Mouse (Mus musculus): ENCODE results near the gene Vps52.

The Vps52 gene

DNA sequence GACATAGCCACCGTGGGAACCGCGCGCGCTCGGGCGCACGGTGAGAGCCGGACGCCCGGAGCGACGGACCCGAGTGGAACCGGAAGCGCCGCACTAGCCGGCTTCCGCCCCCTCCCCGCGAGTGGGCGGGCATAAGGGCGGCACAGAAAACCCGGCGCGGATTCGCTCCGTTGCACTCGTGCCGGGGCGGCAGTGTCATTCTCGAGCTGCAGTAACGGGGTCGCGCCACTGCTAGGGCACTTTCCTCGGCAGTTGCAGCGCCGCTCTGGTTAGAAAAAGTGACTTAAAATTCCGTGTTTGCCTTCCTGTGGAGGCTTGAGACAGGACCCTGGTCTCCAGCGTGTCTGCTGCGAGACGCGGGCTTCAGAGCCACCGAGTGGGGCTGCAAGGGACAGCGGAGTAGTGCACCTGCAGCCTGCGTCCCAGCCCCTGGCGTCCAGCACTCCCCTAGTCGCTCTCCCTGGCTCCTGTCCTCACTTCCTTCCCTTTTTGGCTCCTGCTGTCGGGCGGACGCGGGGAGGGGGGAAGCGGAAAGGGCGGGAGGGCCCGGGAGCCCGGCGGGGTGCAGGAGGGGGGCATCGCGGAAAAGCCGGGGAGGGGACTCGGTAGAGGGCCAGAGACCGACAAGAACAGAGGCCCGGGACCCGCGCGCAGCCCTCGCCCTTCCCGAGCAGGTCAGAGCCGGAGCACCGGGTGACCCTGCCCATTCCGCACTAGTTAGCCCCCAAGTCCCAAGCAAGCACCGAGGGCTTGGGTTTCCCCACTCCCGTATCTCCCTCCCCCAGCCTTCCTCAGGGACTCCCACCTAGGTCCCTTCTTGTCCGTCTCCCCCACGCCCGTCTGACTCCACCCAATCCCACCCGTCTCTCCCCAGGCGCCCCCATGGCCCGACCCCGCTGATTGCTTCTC is 26.0 kb upstream of the Vps52 start, which contains the start of gene Rgl2:
Rgl2 (plus strand) TSS at position 173 of the 909 bp plus-strand sequence.
- ChIA-PET CTCF (interaction anchor here in 1 of 4 experiments (0.6 to 2.4 kb wide), 4 partner anchors 11 to 409 kb away, joined by 3 to 6 read pairs (median 4); partner anchors contain the start of genes Rps18 and Vps52), POLR2A (interaction anchor here in 3 of 4 experiments (0.6 to 20.4 kb wide), 29 partner anchors 8 to 169 kb away, joined by 3 to 528 read pairs (median 5); partner anchors contain the start of genes B3galt4 (in 3 of the 3), Rps18 (in 3 of the 3), Tapbp (in 3 of the 3) and Vps52 (in 3 of the 3))

DNA sequence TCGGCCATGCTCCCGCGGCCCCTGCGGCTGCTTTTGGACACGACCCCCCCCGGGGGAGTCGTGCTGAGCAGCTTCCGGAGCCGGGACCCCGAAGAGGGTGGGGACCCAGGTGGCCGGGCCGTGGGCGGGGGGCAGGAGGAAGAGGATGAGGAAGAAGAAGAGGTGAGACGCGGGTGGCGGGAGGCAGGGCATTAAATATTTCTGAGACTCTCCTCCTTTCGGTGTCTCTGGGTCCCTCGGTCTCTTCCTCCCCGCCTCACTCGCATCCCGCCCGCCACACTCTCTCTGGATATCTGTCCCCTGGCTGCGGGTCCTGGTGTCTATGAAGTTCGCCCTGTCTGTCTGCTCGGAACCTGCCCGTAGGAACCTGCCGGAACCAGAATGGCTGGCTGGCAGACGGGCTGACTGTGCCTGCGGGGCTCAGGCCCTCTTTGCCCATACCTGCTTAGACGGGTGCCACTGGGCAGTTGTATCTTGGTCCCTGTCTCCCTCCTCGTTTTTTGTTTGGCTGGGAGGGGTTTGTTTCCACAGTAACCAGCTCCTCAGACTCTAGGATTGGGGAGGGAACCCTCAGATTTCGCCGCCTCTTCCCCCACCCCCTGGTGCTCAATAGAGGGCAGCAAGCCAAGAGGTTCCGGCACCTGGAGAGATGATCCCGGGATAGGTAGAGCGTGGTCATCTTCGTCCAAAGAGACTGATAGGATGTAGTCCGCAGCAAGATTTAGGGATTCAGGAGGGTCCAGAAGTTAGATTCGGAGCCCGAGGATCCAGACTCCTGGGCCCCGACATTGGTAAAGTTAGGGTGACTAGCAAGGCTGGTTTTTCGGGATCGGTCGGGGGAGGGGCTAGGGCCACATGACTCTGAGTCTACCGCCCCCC is 25.1 kb upstream of the Vps52 start:
- ChIA-PET CTCF (interaction anchor here in 3 of 4 experiments (0.6 to 2.4 kb wide), 15 partner anchors 9 to 531 kb away, joined by 3 to 8 read pairs (median 3); partner anchors contain the start of genes Wdr46 (in 2 of the 3), Cd320 (in 1 of the 3), Pfdn6 (in 1 of the 3) and Rps18 (in 1 of the 3)), POLR2A (interaction anchor here in 3 of 4 experiments (0.6 to 20.4 kb wide), 40 partner anchors 10 to 1034 kb away, joined by 3 to 528 read pairs (median 4); partner anchors contain the start of genes B3galt4 (in 3 of the 3), Rps18 (in 3 of the 3), Vps52 (in 3 of the 3) and Daxx (in 2 of the 3))

DNA sequence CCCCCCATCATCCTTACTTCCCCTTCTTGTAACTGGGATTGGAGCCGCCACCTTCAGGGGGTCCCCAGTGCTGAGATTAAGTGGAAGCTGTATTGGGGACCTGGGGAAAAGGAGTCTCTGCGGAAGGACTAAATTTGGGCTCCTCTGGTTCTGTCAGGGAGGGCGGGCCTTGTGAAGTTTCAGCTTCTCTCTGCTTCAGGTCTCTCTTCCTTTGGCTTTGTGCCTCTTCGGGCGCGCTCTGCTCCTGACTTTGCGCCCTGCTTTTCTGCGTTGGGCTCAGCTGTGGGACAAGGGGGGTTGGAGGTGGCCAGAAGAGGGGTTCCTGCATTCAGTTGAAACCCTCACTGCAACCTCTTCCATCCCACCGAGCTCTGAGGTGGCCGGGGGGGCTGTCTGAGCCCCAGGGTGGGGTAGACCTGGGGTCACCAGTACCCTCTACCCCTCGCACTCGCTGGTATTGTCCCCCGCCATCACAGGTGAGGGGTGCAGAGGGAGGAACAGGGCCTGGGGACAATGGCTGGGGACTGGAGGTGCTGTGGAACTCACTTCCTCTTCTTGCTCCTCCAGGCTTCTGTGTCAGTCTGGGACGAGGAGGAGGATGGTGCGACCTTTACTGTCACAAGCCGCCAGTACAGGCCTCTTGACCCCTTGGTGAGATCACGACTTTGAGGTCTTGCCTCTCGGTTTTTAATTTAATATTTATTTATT is 24.3 kb upstream of the Vps52 start:
- ChIA-PET CTCF (interaction anchor here in 3 of 4 experiments (0.6 to 2.2 kb wide), 13 partner anchors 8 to 531 kb away, joined by 3 to 8 read pairs (median 3); partner anchors contain the start of genes Wdr46 (in 2 of the 3), Cd320 (in 1 of the 3), Pfdn6 (in 1 of the 3) and Tapbp (in 1 of the 3)), POLR2A (interaction anchor here in 3 of 4 experiments (0.6 to 20.4 kb wide), 39 partner anchors 9 to 1035 kb away, joined by 3 to 528 read pairs (median 5); partner anchors contain the start of genes B3galt4 (in 3 of the 3), Daxx (in 2 of the 3), Pfdn6 (in 2 of the 3) and Rps18 (in 2 of the 3))

DNA sequence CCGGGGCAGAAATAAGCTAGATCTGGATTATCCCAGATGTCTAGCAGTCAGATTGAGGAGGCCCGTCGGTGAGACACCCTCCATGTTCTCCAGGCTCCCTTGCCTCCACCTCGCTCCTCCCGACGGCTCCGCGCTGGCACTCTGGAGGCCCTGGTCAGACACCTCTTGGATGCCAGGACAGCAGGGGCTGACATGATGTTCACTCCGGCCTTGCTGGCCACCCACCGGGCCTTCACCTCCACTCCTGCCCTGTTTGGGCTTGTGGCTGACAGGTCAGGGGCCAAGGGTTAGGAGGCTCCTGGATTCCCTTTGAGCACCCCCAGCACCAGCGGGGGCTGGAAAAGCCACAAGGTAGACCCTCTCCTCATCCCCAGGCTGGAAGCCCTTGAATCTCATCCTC is 23.7 kb upstream of the Vps52 start:
- POLR2A ChIA-PET: interaction anchor here in 2 of 4 experiments (1.0 to 20.4 kb wide), 12 partner anchors 8 to 110 kb away, joined by 3 to 528 read pairs (median 8); partner anchors contain the start of genes B3galt4 (in 2 of the 2), Pfdn6 (in 2 of the 2), Rps18 (in 2 of the 2) and Tapbp (in 2 of the 2)
- CTCF ChIA-PET: interaction anchor here in 1 of 4 experiments (0.9 to 1.6 kb wide), 2 partner anchors 9 to 37 kb away, joined by 3 read pairs; no protein-coding TSS in a partner anchor

DNA sequence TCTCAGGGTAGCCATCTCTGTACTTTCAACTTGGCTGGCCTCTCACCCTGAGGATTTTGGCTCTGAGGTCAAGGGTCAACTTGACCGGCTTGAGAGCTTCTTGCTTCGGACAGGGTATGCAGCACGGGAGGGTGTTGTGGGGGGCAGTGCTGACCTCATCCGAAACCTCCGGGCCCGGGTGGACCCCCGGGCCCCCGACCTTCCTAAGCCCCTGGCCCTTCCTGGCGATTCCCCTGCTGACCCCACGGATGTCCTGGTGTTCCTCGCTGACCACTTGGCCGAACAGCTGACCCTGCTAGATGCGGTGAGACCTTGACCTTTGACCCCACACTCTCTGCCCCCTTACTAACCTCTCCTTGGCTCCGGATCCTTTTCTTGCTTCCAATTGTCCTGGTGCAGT is 23.2 kb upstream of the Vps52 start:
- CTCF ChIA-PET: interaction anchor here in 1 of 4 experiments (0.9 to 1.6 kb wide), 2 partner anchors 10 to 36 kb away, joined by 3 read pairs; no protein-coding TSS in a partner anchor
- POLR2A ChIA-PET: interaction anchor here in 2 of 4 experiments (1.0 to 20.4 kb wide), 9 partner anchors 8 to 108 kb away, joined by 3 to 528 read pairs (median 26); partner anchors contain the start of genes B3galt4 (in 2 of the 2), Pfdn6 (in 2 of the 2), Rps18 (in 2 of the 2) and Tapbp (in 2 of the 2)

DNA sequence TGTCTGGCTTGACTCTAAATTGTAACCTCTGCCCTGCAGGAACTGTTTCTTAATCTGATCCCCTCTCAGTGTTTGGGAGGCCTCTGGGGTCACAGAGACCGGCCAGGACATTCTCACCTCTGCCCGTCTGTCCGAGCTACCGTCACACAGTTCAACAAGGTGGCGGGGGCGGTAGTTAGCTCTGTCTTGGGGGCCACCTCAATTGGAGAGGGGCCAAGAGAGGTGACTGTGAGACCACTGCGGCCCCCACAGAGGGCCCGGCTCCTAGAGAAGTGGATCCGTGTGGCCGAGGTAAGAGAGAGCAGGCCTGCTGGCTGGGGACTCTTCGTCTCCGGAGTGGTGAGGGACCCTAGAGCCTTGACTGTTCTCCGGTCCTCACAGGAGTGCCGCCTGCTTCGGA is 22.6 kb upstream of the Vps52 start:
- ChIA-PET POLR2A (interaction anchor here in 3 of 4 experiments (1.0 to 20.4 kb wide), 8 partner anchors 17 to 109 kb away, joined by 3 to 528 read pairs (median 8); partner anchors contain the start of genes B3galt4 (in 3 of the 3), Rps18 (in 2 of the 3), Tapbp (in 2 of the 3) and Vps52 (in 2 of the 3)), CTCF (interaction anchor here in 1 of 4 experiments (1.6 kb wide), 1 partner anchor 10 kb away, joined by 3 read pairs; no protein-coding TSS in a partner anchor)

DNA sequence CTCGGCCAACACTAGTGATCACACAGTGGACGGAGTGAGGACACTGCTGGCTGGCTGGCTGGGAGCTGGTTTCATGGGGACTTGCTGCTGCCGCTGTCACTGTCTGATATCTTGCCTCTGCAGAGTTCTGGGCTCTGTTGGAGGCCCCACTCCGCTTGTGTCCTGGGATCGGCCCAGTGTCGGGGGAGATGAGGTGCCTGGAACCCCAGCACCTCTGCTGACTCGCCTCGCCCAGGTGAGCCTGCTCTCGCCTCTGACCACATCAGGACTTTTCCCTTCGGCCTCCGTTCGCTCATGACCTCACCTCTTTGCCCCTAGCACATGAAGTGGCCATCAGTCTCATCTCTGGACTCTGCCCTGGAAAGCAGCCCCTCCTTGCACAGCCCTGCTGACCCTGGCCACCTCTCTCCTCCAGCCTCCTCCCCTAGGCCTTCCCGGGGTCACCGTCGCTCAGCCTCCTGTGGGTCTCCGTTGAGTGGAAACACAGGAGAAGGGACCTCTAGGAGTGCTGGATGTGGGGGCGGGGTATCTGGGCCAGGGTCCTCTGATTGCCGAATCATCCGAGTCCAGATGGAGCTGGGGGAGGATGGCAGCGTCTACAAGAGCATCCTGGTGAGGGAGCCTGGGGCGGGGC is 20.1 kb upstream of the Vps52 start:
- ChIA-PET POLR2A (interaction anchor here in 3 of 4 experiments (0.6 to 20.4 kb wide), 13 partner anchors 9 to 176 kb away, joined by 3 to 528 read pairs (median 6); partner anchors contain the start of genes B3galt4 (in 3 of the 3), Rps18 (in 2 of the 3), Vps52 (in 2 of the 3) and Daxx (in 1 of the 3)), CTCF (interaction anchor here in 2 of 4 experiments (0.9 to 2.1 kb wide), 3 partner anchors 9 to 175 kb away, joined by 3 to 5 read pairs (median 3); partner anchors contain the start of gene Rab11b (in 1 of the 2))

DNA sequence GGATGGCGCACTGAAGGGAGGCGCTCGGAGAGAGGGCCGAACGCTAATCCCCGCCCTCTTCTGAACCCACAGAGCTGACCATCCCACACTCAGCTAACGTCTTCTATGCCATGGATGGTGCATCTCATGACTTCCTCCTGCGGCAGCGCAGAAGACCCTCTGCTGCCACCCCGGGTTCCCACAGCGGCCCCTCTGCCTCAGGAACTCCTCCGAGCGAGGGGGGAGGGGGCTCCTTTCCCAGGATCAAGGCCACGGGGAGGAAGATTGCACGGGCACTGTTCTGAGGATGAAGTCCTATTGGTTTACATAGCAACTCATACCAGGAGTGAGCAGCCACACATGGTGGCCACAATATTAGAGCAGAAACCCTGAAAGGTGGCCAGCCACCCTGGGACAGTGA is 18.6 kb upstream of the Vps52 start:
- ChIA-PET CTCF (interaction anchor here in 1 of 4 experiments (1.0 kb wide), 1 partner anchor 28 kb away, joined by 3 read pairs; no protein-coding TSS in a partner anchor), POLR2A (interaction anchor here (0.6 to 20.4 kb wide), 16 partner anchors 8 to 407 kb away, joined by 3 to 528 read pairs (median 4); partner anchors contain the start of genes B3galt4 (in 4 of the 4), Rps18 (in 2 of the 4), Vps52 (in 2 of the 4) and Daxx (in 1 of the 4))

DNA sequence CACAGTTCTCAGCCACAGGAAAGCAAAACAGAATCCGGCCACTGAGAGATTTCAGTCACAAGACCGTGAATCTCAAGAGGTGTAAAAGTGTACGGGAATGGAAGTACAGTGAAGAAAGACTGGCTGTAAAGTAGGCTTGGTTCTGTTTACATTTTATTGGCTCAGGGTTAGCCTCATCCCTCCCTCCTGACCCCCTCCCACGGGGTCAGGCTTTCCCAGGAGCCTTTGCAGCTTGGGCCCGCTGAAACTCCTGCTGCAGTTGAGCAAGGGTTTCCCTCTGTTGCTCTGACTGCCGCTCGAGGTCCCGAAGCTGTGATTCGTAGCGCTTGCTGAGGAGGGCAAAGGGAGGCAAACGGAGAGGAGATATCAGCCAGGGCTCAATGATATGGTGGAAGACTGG is 16.8 kb upstream of the Vps52 start:
- CTCF ChIA-PET: interaction anchor here in 2 of 4 experiments (0.7 to 2.0 kb wide), 5 partner anchors 8 to 44 kb away, joined by 3 to 8 read pairs (median 4); no protein-coding TSS in a partner anchor
- POLR2A ChIA-PET: interaction anchor here (1.9 to 20.4 kb wide), 11 partner anchors 8 to 179 kb away, joined by 5 to 528 read pairs (median 26); partner anchors contain the start of genes B3galt4 (in 4 of the 4), Rps18 (in 3 of the 4), Vps52 (in 3 of the 4) and Rgl2 (in 2 of the 4)

DNA sequence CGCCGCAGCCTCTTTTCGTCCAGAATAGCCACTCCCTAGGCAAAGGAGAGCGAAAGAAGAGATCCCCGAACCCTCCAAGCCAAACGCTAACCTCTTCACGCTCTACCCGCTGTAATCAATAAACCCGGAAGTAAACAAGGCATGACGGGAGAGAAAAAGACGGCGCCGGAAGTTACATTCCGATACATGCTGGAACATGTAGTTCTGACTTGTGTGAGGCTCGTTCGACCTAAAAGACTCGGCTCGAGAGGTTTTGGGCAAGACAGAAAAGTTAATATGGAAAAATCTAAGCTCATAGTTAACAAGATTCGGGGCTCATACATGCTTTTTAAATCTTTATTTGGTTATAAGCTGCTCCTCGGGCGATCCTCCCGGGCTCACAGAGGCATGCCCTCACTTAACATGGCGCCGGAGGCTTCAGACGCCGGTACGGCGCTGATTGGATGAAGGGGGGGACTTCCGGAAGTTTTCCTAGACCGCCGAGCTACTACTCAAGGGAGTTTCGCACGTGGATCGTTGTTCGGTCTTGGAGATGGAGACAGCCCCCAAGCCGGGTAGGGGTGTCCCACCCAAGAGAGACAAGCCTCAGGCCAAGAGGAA is 15.3 kb upstream of the Vps52 start, which contains the start of the genes Pfdn6 and Wdr46:
Pfdn6 (minus strand) TSS at position 138 of the 600 bp plus-strand sequence.
Wdr46 (plus strand) TSS at position 455 of the 600 bp plus-strand sequence.
- CTCF ChIA-PET: interaction anchor here in 3 of 4 experiments (0.6 to 2.0 kb wide), 9 partner anchors 9 to 75 kb away, joined by 3 to 8 read pairs (median 3); partner anchors contain the start of gene B3galt4 (in 1 of the 3)

DNA sequence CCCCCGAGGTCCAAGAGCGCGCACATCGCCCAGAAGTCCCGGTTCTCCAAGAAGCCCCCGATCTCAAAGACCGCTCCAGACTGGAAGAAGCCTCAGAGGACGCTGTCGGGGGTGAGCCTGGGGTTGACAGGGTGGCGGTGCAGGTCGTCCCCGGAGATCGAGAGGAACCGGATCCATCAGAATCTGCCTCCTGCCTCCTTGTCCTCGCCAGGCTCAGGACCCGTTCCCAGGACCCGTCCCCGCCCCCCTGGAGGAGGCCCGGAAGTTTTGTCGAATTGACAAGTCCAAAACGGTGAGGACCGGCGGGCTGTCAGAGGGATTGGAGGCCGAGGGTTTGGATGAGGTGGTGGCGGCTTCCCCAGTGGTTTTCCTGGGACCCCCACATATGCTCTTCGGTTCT is 14.6 kb upstream of the Vps52 start:
- CTCF ChIA-PET: interaction anchor here in 3 of 4 experiments (0.6 to 2.0 kb wide), 7 partner anchors 9 to 76 kb away, joined by 3 to 4 read pairs (median 3); partner anchors contain the start of gene B3galt4 (in 1 of the 3)
- POLR2A ChIA-PET: interaction anchor here (0.7 to 20.4 kb wide), 39 partner anchors 9 to 645 kb away, joined by 3 to 528 read pairs (median 5); partner anchors contain the start of genes B3galt4 (in 4 of the 4), Rps18 (in 4 of the 4), Vps52 (in 4 of the 4) and Daxx (in 2 of the 4)

More for the DNA sequence above, 15.3 kb upstream of the Vps52 start, which contains the start of the genes Pfdn6 and Wdr46:
- POLR2A ChIA-PET: interaction anchor here (0.6 to 20.4 kb wide), 47 partner anchors 10 to 1068 kb away, joined by 3 to 528 read pairs (median 4); partner anchors contain the start of genes B3galt4 (in 4 of the 4), Rps18 (in 4 of the 4), Vps52 (in 4 of the 4) and Daxx (in 2 of the 4)

DNA sequence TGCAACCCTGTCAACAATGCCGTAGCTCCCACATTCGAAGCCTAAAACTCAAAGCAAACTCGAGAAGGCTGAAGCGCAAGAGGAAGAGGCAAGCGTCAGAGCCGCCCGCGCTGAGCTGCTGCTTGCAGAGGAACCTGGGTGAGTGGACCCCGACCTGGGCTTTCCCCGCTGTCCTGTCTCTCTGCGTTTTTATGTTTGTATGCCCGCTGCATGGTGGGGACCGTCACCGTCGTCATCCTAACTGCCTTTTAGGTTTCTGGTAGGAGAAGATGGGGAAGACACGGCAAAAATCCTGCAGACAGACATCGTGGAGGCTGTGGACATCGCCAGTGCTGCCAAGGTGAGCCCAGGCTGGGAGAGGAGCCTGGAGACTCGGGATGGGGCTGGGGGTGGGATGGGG is 14.2 kb upstream of the Vps52 start:
- ChIA-PET POLR2A (interaction anchor here (1.2 to 20.4 kb wide), 13 partner anchors 9 to 117 kb away, joined by 3 to 528 read pairs (median 26); partner anchors contain the start of genes B3galt4 (in 4 of the 4), Rps18 (in 3 of the 4), Vps52 (in 3 of the 4) and Rgl2 (in 2 of the 4)), CTCF (no interaction called here)

DNA sequence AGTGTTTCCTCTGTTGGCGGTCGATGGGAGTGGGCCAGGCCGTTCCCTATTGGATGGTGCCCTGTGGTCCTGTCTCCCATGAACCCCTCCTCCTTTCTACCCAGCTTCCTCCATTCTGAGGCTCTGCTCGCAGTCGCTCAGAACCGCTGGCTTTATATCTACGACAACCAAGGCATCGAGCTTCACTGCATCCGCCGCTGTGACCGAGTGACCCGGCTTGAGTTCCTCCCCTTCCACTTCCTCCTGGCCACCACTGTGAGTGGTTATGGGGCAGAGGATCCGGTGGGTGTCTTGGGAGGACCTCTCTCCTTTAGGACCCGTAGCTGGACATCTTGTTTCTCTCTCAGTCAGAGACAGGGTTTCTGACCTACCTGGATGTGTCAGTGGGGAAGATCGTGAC is 12.2 kb upstream of the Vps52 start:
- ChIA-PET POLR2A (interaction anchor here (0.6 to 20.4 kb wide), 15 partner anchors 8 to 119 kb away, joined by 3 to 528 read pairs (median 4); partner anchors contain the start of genes B3galt4 (in 4 of the 4), Rps18 (in 3 of the 4), Vps52 (in 3 of the 4) and Daxx (in 1 of the 4)), CTCF (interaction anchor here in 2 of 4 experiments (1.0 to 1.5 kb wide), 2 partner anchors 18 kb away, joined by 4 read pairs; no protein-coding TSS in a partner anchor)

All from embryonic stem cell, embryonic (primary cell).